Mouse (Mus musculus): ENCODE results near the gene Dusp18. TPM values are rescaled to one million over a fixed set of nuclear protein-coding genes. Genes with fewer than 3 reads are reported as not detected.

Gene Dusp18
- polyA plus RNA-seq, 1 experiment from 2014 or later, result 38.3 TPM

GRCm38 (mm10) chr11:3860361-3860760 lies 34.7 kb upstream of the Dusp18 start:
- Histone ChIP-seq H3K4me2 (replicated peaks) (no peak overlapping the region), H3K4me1 (peaks cover 13% of the 10 kb centered on the region), H3K4me3 (no peak overlapping the region), H3K27ac (replicated peaks) (no peak overlapping the region), H3K36me3 (no peaks in the 10 kb centered on the region), H3K9me3 (no peaks in the 10 kb centered on the region), H3K27me3 (no peaks in the 10 kb centered on the region), H3K9ac (replicated peaks) (no peak overlapping the region)
- WGBS, result 80% methylated on average over 4 of the region's 4 CpGs
- ATAC-seq (replicated peaks), result no peak

- no peaks in the 10 kb centered on the region for H3K36me3 ChIP-seq
- no peak overlapping the region for H3K27ac ChIP-seq (replicated peaks)
- WGBS, result 74% methylated on average over 19 of the region's 19 CpGs
- H3K4me2 ChIP-seq (replicated peaks), result peak overlapping the region; percentile 84
- 0 out of 2 replicates have a peak, but pooled peaks have one; percentile 27 for ATAC-seq (replicated peaks)
- H3K4me3 ChIP-seq, result peak overlapping the region; percentile 48
- H3K9ac ChIP-seq (replicated peaks), result peak overlapping the region; percentile 56; the same call in 1 of the 2 replicates
- no peaks in the 10 kb centered on the region for H3K9me3 ChIP-seq
- H3K27me3 ChIP-seq, result 0 out of 2 replicates have a peak, but pooled peaks cover 2% of the 10 kb centered on the region
- H3K4me1 ChIP-seq, result peaks cover 13% of the 10 kb centered on the region
These were observed 32.2 kb upstream of the Dusp18 start for GRCm38 (mm10) chr11:3862661-3863453.

- WGBS, result 2% methylated on average over 58 of the region's 58 CpGs
- 0 out of 2 replicates have a peak within 1 kb of the TSS, but pooled peaks have one; percentile 4 for H3K27ac ChIP-seq (replicated peaks)
- H3K36me3 ChIP-seq, result no peaks in the 10 kb centered on the region
These were observed 31.5 kb upstream of the Dusp18 start, which contains the start of gene Osbp2 for GRCm38 (mm10) chr11:3863454-3864112. Gene Osbp2 (minus strand): TSS chr11:3863903.

GRCm38 (mm10) chr11:3864343-3864742 lies 30.7 kb upstream of the Dusp18 start:
- peaks cover 13% of the 10 kb centered on the region for H3K4me1 ChIP-seq

More at GRCm38 (mm10) chr11:3863454-3864112, 31.5 kb upstream of the Dusp18 start, which contains the start of gene Osbp2:
- Histone ChIP-seq H3K4me2 (replicated peaks) (peak within 1 kb of the TSS; percentile 84), H3K4me3 (peak within 1 kb of the TSS; percentile 48), H3K9me3 (no peaks in the 10 kb centered on the region), H3K4me1 (peaks cover 13% of the 10 kb centered on the region), H3K9ac (replicated peaks) (peak within 1 kb of the TSS; percentile 56), H3K27me3 (0 out of 2 replicates have a peak, but pooled peaks cover 2% of the 10 kb centered on the region)
- peak; percentile 94 for ATAC-seq (replicated peaks)

GRCm38 (mm10) chr11:3876419-3876818 lies 18.6 kb upstream of the Dusp18 start:
- WGBS, result 77% methylated on average over 6 of the region's 6 CpGs
- no peak for ATAC-seq (replicated peaks)
- H3K27ac ChIP-seq (replicated peaks), result no peak overlapping the region
- H3K27me3 ChIP-seq, result no peaks in the 10 kb centered on the region
- no peak overlapping the region for H3K4me3 ChIP-seq
- H3K4me1 ChIP-seq, result no peaks in the 10 kb centered on the region
- H3K36me3 ChIP-seq, result no peaks in the 10 kb centered on the region
- H3K4me2 ChIP-seq (replicated peaks), result no peak overlapping the region
- no peak overlapping the region for H3K9ac ChIP-seq (replicated peaks)
- H3K9me3 ChIP-seq, result no peaks in the 10 kb centered on the region

More at GRCm38 (mm10) chr11:3864343-3864742, 30.7 kb upstream of the Dusp18 start:
- H3K9me3 ChIP-seq, result no peaks in the 10 kb centered on the region
- H3K4me3 ChIP-seq, result peak overlapping the region; percentile 48
- WGBS, result 21% methylated on average over 6 of the region's 6 CpGs
- peak overlapping the region; percentile 56; the same call in 1 of the 2 replicates for H3K9ac ChIP-seq (replicated peaks)
- no peak overlapping the region for H3K27ac ChIP-seq (replicated peaks)
- H3K27me3 ChIP-seq, result 0 out of 2 replicates have a peak, but pooled peaks cover 2% of the 10 kb centered on the region
- peak overlapping the region; percentile 84 for H3K4me2 ChIP-seq (replicated peaks)
- no peaks in the 10 kb centered on the region for H3K36me3 ChIP-seq
- ATAC-seq (replicated peaks), result peak; percentile 3; the same call in 1 of the 2 replicates

GRCm38 (mm10) chr11:3878660-3879059 lies 16.4 kb upstream of the Dusp18 start:
- H3K4me2 ChIP-seq (replicated peaks), result no peak overlapping the region
- 74% methylated on average over 7 of the region's 7 CpGs for WGBS
- H3K27ac ChIP-seq (replicated peaks), result no peak overlapping the region
- H3K9ac ChIP-seq (replicated peaks), result no peak overlapping the region
- no peaks in the 10 kb centered on the region for H3K36me3 ChIP-seq
- no peak for ATAC-seq (replicated peaks)
- no peaks in the 10 kb centered on the region for H3K9me3 ChIP-seq
- H3K4me1 ChIP-seq, result no peaks in the 10 kb centered on the region
- H3K4me3 ChIP-seq, result no peak overlapping the region
- H3K27me3 ChIP-seq, result no peaks in the 10 kb centered on the region

- Histone ChIP-seq H3K27ac (replicated peaks) (no peak overlapping the region), H3K4me3 (no peak overlapping the region), H3K9me3 (no peaks in the 10 kb centered on the region), H3K27me3 (no peaks in the 10 kb centered on the region), H3K4me2 (replicated peaks) (no peak overlapping the region), H3K4me1 (no peaks in the 10 kb centered on the region), H3K9ac (replicated peaks) (no peak overlapping the region), H3K36me3 (no peaks in the 10 kb centered on the region)
- no peak for ATAC-seq (replicated peaks)
- WGBS, result 37% methylated on average over 2 of the region's 2 CpGs
These were observed 15.2 kb upstream of the Dusp18 start for GRCm38 (mm10) chr11:3879836-3880235.

GRCm38 (mm10) chr11:3883711-3884110 lies 11.3 kb upstream of the Dusp18 start:
- Histone ChIP-seq H3K4me3 (no peak overlapping the region), H3K27ac (replicated peaks) (no peak overlapping the region), H3K4me1 (peaks cover 5% of the 10 kb centered on the region; the same call in 1 of the 2 replicates), H3K9me3 (no peaks in the 10 kb centered on the region), H3K27me3 (no peaks in the 10 kb centered on the region), H3K36me3 (no peaks in the 10 kb centered on the region), H3K9ac (replicated peaks) (no peak overlapping the region), H3K4me2 (replicated peaks) (no peak overlapping the region)
- ATAC-seq (replicated peaks), result no peak
- WGBS, result 88% methylated on average over 3 of the region's 3 CpGs

GRCm38 (mm10) chr11:3887331-3887730 lies 7.7 kb upstream of the Dusp18 start:
- Histone ChIP-seq H3K9ac (replicated peaks) (no peak overlapping the region), H3K4me3 (no peak overlapping the region), H3K36me3 (no peaks in the 10 kb centered on the region), H3K4me2 (replicated peaks) (no peak overlapping the region), H3K4me1 (peaks cover 5% of the 10 kb centered on the region; the same call in 1 of the 2 replicates), H3K27ac (replicated peaks) (no peak overlapping the region), H3K27me3 (no peaks in the 10 kb centered on the region), H3K9me3 (no peaks in the 10 kb centered on the region)
- ATAC-seq (replicated peaks), result no peak
- WGBS, result 63% methylated on average over 5 of the region's 5 CpGs

GRCm38 (mm10) chr11:3893970-3894369 lies 1.1 kb upstream of the Dusp18 start:
- H3K4me3 ChIP-seq, result peak overlapping the region; percentile 60; the same call in 1 of the 2 replicates
- no peak for ATAC-seq (replicated peaks)

GRCm38 (mm10) chr11:3895458-3895857 lies 418 bp downstream of the Dusp18 start:
- Histone ChIP-seq H3K27ac (replicated peaks) (peak overlapping the region; percentile 84), H3K27me3 (no peaks in the 10 kb centered on the region), H3K4me2 (replicated peaks) (peak overlapping the region; percentile 81), H3K36me3 (peaks cover 22% of the 10 kb centered on the region), H3K9me3 (no peaks in the 10 kb centered on the region), H3K9ac (replicated peaks) (peak overlapping the region; percentile 71), H3K4me3 (peak overlapping the region; percentile 60), H3K4me1 (peaks cover 24% of the 10 kb centered on the region)
- WGBS, result 3% methylated on average over 10 of the region's 10 CpGs
- ATAC-seq (replicated peaks), result no peak

More at GRCm38 (mm10) chr11:3893970-3894369, 1.1 kb upstream of the Dusp18 start:
- H3K4me1 ChIP-seq, result peaks cover 18% of the 10 kb centered on the region
- peak overlapping the region; percentile 81; the same call in 1 of the 2 replicates for H3K4me2 ChIP-seq (replicated peaks)
- no peaks in the 10 kb centered on the region for H3K27me3 ChIP-seq
- H3K9ac ChIP-seq (replicated peaks), result no peak overlapping the region
- 81% methylated on average over 6 of the region's 6 CpGs for WGBS
- no peak overlapping the region for H3K27ac ChIP-seq (replicated peaks)
- no peaks in the 10 kb centered on the region for H3K9me3 ChIP-seq
- H3K36me3 ChIP-seq, result peaks cover 18% of the 10 kb centered on the region

GRCm38 (mm10) chr11:3895933-3896332 lies 893 bp downstream of the Dusp18 start:
- Histone ChIP-seq H3K9me3 (no peaks in the 10 kb centered on the region), H3K27ac (replicated peaks) (no peak overlapping the region), H3K36me3 (peaks cover 22% of the 10 kb centered on the region), H3K4me3 (no peak overlapping the region), H3K4me2 (replicated peaks) (no peak overlapping the region), H3K4me1 (peaks cover 25% of the 10 kb centered on the region), H3K27me3 (no peaks in the 10 kb centered on the region), H3K9ac (replicated peaks) (no peak overlapping the region)
- 85% methylated on average over 1 of the region's 1 CpGs for WGBS
- ATAC-seq (replicated peaks), result no peak
